Mouse (Mus musculus) frontal cortex, adult (tissue): Measurements from ENCODE around the gene Ank3.

Experiments used
- ATAC-seq: cut with Nextera tagmentation; 2 replicates; pipeline ENCODE4 v1.9.2; 2017; ENCODE audit warnings: mild to moderate bottlenecking, moderate library complexity, mixed read lengths; ENCODE audit not compliant: low TSS enrichment

Ank3 gene

GRCm38 (mm10) chr10:69981386-69982097 lies 583.0 kb downstream of the Ank3 start:
- no peak for ATAC-seq

- no peak for ATAC-seq
These were observed 584.1 kb downstream of the Ank3 start for GRCm38 (mm10) chr10:69982701-69983100.

- no peak for ATAC-seq
These were observed 588.9 kb downstream of the Ank3 start for GRCm38 (mm10) chr10:69987496-69987895.

GRCm38 (mm10) chr10:69997082-69997481 lies 598.5 kb downstream of the Ank3 start:
- 0 out of 2 replicates have a peak, but pooled peaks have one; percentile 25 for ATAC-seq

- ATAC-seq: no peak
These were observed 605.5 kb downstream of the Ank3 start for GRCm38 (mm10) chr10:70004058-70004457.

- no peak for ATAC-seq
These were observed 606.3 kb downstream of the Ank3 start for GRCm38 (mm10) chr10:70004831-70005230.

- peak; percentile 58 for ATAC-seq
These were observed 607.8 kb downstream of the Ank3 start for GRCm38 (mm10) chr10:70006380-70006779.

GRCm38 (mm10) chr10:70011738-70012137 lies 613.2 kb downstream of the Ank3 start:
- peak; percentile 28; the same call in 1 of the 2 replicates for ATAC-seq

GRCm38 (mm10) chr10:70013931-70014330 lies 615.4 kb downstream of the Ank3 start:
- ATAC-seq: no peak

GRCm38 (mm10) chr10:70015201-70015600 lies 616.6 kb downstream of the Ank3 start:
- ATAC-seq: no peak

- no peak for ATAC-seq
These were observed 620.1 kb downstream of the Ank3 start for GRCm38 (mm10) chr10:70018691-70019090.

- peak; percentile 61 for ATAC-seq
These were observed 623.1 kb downstream of the Ank3 start for GRCm38 (mm10) chr10:70021667-70022066.

GRCm38 (mm10) chr10:70022596-70022995 lies 624.0 kb downstream of the Ank3 start:
- ATAC-seq: no peak

GRCm38 (mm10) chr10:70023861-70024260 lies 625.3 kb downstream of the Ank3 start:
- no peak for ATAC-seq

GRCm38 (mm10) chr10:70031942-70032341 lies 633.4 kb downstream of the Ank3 start:
- peak; percentile 64; the same call in 1 of the 2 replicates for ATAC-seq

- ATAC-seq: no peak
These were observed 634.4 kb downstream of the Ank3 start for GRCm38 (mm10) chr10:70032982-70033381.

- no peak for ATAC-seq
These were observed 635.3 kb downstream of the Ank3 start for GRCm38 (mm10) chr10:70033856-70034255.

- ATAC-seq: no peak
These were observed 641.3 kb downstream of the Ank3 start for GRCm38 (mm10) chr10:70039871-70040291.

- ATAC-seq: no peak
These were observed 643.0 kb downstream of the Ank3 start for GRCm38 (mm10) chr10:70041562-70041961.

- ATAC-seq: no peak
These were observed 647.1 kb downstream of the Ank3 start for GRCm38 (mm10) chr10:70045722-70046121.

GRCm38 (mm10) chr10:70049771-70050170 lies 651.2 kb downstream of the Ank3 start:
- no peak for ATAC-seq

- no peak for ATAC-seq
These were observed 656.7 kb downstream of the Ank3 start for GRCm38 (mm10) chr10:70055291-70055690.

- no peak for ATAC-seq
These were observed 658.5 kb downstream of the Ank3 start for GRCm38 (mm10) chr10:70057064-70057463.
